Mouse (Mus musculus) large intestine, adult 2 months (tissue): ENCODE results near the gene Cpn1. TPM values are rescaled to one million over a fixed set of nuclear protein-coding genes. Genes with fewer than 3 reads are reported as not detected.

ENCODE experiments used
- DNase-seq: peaks from one replicate; pipeline ENCODE4 v3.0.0-alpha.2; 2012; ENCODE audit warnings: low read depth, low spot score
- WGBS: fragments of 180-500 bp; shearing (Covaris S2); methylation state at CpG from one replicate; pipeline ENCODE4 v1.1.7; 2018; 5-methylcytosine and 5-hydroxymethylcytosine counted together
- polyA plus RNA-seq: library from polyadenylated mRNA; depleted of rRNA; stranded (reverse); fragments of >200 nt; gene quantifications from 2 replicates; pipeline ENCODE4 v1.2.3, GENCODE M21; 2012; rRNA removed

The Cpn1 gene
- polyA plus RNA-seq, 1 experiment, result 2.4 TPM

DNA sequence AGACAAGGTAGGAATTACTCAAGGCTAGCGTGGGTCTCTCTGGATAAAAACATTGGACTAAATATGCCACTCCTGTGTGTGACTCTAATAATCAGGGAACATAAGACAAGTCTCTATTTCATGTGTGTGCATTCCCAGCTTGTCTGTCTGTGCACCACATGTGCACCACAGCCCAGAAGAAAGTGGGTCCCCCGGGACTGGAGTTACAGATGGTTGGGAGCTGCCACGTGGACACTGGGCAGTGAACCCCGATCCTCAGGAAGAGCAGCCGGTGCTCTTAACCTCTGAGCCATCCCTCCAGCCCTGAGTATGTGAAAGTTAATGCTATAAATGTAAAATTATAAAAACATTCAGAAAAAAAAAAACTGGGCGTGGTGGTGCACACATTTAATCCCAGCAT, 68.6 kb downstream of the Cpn1 start:
- WGBS, result 82% methylated on average over 6 of the region's 6 CpGs
- no peak for DNase-seq

DNA sequence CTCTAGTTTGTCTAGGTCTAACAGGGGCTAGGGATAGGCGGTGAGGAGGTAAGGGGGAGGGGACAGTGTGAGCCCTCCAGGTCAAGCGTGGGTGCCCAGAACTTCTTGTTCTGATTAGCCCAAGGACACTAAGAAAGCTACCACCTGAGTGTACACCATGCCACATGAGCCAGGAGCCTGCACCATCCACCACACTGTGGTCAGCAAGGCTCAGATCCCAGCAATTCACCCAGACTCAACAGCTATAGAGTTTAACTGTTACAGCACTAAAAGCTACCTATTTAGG, 69.0 kb downstream of the Cpn1 start:
- DNase-seq, result no peak
- WGBS, result 48% methylated on average over 2 of the region's 2 CpGs

DNA sequence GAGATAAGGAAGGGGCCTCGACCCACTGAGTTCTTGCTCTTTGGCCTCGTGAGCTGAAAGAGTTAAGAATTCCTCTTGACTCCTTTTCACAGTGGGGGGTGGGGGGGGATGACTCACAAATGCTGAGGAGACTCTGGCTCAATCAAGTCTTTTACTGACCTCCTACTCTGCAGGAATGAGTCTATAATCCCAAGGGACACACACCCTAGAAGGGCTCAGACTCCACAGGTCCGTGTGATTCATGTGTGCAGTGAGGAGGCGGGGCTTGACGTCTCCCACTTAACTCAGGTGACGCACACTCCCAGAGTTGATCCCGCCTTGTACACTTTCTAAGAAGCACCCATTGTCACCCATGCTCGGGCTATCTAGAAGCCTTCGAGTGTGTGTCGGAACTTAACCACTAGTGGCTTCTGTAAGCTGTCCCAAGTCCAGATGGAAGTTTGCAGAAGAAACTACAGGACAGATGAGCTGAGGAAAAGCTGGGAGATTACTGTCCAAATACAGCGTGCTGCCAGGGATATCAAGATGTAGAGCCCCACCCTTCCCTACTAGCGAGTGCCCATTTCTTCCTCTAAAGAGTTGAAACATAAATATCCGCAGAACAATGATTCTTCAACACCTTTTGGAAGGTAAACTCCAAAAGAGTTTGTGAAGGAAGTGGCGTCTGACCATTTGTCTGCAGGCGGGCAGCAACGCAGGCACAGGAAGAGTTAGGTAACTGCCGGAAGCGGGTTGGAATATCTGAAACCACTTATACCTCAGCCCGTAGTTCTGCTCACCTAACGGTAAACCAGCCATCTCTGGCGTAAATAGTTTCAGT, 69.6 kb downstream of the Cpn1 start:
- 19% methylated on average over 21 of the region's 21 CpGs for WGBS
- DNase-seq, result no peak

DNA sequence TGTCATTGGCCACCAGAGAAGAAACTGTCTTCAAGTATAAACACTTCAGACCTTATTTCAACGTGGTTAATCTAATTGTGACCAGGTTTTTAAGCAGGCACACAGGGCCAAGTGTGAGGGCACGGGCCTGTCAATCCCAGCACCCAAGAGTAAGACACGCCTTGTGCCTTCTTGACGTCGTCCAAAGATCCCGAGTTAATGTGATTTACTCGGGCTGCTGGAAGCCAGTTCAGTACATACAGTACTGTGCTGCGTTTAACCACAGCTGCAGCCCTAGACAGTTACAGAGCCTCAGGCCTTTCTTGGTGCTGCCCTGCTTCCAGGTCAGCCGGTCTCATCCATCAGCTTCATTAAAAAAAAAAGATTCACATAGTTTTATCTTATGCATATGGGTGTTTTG, 70.9 kb downstream of the Cpn1 start:
- no peak for DNase-seq
- 46% methylated on average over 9 of the region's 9 CpGs for WGBS

DNA sequence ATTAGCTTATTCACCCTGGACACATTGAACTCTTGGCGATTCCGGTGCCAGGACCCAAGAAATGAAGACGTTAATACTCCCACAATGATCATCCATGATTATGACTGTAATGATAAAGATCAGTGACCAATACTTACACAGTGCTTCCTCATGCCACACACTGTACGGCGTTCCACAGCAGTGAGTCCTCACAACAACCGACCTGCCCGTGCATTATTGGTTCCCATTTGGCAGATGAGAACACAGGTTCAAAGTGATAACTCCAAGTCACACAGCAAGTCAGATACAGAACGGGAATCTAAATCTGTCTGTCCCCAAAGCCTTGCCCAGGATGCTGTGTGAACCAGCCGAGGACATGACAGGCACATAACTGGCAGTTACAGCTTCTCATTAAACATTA, 71.4 kb downstream of the Cpn1 start:
- WGBS, result 75% methylated on average over 9 of the region's 9 CpGs
- no peak for DNase-seq

DNA sequence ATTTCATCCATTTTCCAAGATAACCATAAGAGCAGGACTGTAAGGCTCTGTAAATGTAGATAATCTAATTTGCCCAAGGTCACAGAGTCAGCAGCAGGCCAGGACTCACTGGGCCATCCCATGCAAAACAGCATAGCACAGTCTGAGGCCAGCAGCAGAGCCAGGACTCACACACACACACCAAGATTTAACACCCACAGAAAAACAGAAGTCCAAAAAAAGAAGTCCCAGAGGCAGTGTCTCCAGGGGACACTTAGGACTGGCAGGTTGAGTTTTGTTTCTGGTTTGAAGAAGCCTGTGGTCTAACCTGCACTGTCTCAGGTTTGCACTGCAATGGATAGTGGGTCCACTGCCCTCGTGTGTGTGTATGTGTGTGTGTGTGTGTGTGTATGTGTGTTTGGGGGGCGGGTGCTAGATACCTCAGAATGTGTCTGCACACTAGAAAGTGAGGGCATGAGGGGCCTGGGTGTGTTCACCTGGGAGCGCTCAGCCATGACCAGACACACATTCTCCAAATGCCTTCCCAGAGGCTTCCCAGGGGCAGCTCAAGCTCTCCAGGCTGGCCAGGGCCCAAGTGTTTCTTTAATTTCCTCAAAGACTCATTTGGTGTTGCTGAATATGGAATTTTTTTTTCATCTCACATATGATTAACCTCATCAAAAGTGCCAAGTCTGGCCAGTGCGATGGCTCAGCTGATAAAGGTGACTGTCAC, 73.4 kb downstream of the Cpn1 start:
- no peak for DNase-seq
- WGBS, result 80% methylated on average over 4 of the region's 4 CpGs

DNA sequence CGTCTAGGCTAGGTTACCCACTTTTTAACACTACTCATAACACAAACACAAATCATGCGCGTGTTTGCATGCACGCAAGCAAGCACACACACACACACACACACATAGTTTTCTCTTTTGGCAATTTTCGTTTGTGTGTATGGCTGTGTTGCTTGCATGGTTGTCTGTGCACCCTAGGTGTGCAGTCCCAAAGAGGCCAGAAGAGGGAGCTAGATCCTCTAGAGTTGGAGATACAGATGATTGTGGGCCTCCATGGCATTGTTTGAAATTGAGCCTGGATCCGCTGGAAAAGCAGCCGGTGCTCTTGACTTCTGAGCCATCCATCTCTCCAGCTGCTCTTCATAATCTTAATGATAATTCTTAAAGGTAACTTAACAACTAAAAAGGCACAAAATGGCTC, 79.9 kb downstream of the Cpn1 start:
- WGBS, result 95% methylated on average over 7 of the region's 7 CpGs
- no peak for DNase-seq

Other genes starting within 250 kb of the Cpn1 start
- 9.2 and 9.3 TPM in 2 replicates for gene Cutc, start 233.6 kb downstream of the Cpn1 start, polyA plus RNA-seq
- gene Cox15, start 233.6 kb downstream of the Cpn1 start, polyA plus RNA-seq, result 13.0 and 15.8 TPM in 2 replicates
- gene Abcc2, start 204.4 kb downstream of the Cpn1 start, polyA plus RNA-seq, result 6.2 and 50.4 TPM in 2 replicates
- 42.1 and 59.0 TPM in 2 replicates for gene Dnmbp, start 46.4 kb downstream of the Cpn1 start, polyA plus RNA-seq
- gene Cyp2c23, start 42.7 kb upstream of the Cpn1 start, polyA plus RNA-seq, result 0.48 and 1.1 TPM in 2 replicates
- gene Erlin1, start 83.2 kb upstream of the Cpn1 start, polyA plus RNA-seq, result 15.8 and 23.7 TPM in 2 replicates
- 14.1 and 27.9 TPM in 2 replicates for gene Chuk, start 120.9 kb upstream of the Cpn1 start, polyA plus RNA-seq
- 5.8 and 6.4 TPM in 2 replicates for gene Cwf19l1, start 149.3 kb upstream of the Cpn1 start, polyA plus RNA-seq
- 31.0 and 32.4 TPM in 2 replicates for gene Bloc1s2, start 159.9 kb upstream of the Cpn1 start, polyA plus RNA-seq
- gene Pkd2l1, start 205.9 kb upstream of the Cpn1 start, polyA plus RNA-seq, result 0.11 and 0.40 TPM in 2 replicates
- not detected in 2 replicates for gene Scd3, start 216.7 kb upstream of the Cpn1 start, polyA plus RNA-seq